Mouse (Mus musculus): Measurements from ENCODE around the gene Mgl2. TPM values are rescaled to one million over a fixed set of nuclear protein-coding genes. Genes with fewer than 3 reads are reported as not detected.

Gene Mgl2
- 1.5 and 1.9 TPM in 2 replicates for polyA plus RNA-seq (2012; rRNA removed)

GRCm38 (mm10) chr11:70129926-70130379 lies at the start of gene Mgl2:
TSS of gene Mgl2 (plus strand) at chr11:70130329.

GRCm38 (mm10) chr11:70091986-70092783 lies 37.9 kb upstream of the Mgl2 start, which contains the start of gene Asgr2:
TSS of gene Asgr2 (plus strand) at chr11:70092644.

GRCm38 (mm10) chr11:70155897-70156296 lies 25.8 kb downstream of the Mgl2 start, which contains the start of gene Clec10a:
TSS of gene Clec10a (plus strand) at chr11:70156197.

Other genes with a start within 250 kb of the Mgl2 start
- gene Kctd11, start 248.9 kb upstream of the Mgl2 start, polyA plus RNA-seq (2012; rRNA removed) = 0.76 and 0.89 TPM in 2 replicates
- 2.7 and 3.3 TPM in 2 replicates for gene Acap1, start 234.8 kb upstream of the Mgl2 start, polyA plus RNA-seq (2012; rRNA removed)
- 0.40 and 0.53 TPM in 2 replicates for gene 2810408A11Rik, start 229.3 kb upstream of the Mgl2 start, polyA plus RNA-seq (2012; rRNA removed)
- gene Neurl4, start 229.3 kb upstream of the Mgl2 start, polyA plus RNA-seq (2012; rRNA removed) = 16.6 and 20.3 TPM in 2 replicates
- 75.3 and 87.1 TPM in 2 replicates for gene Gps2, start 216.4 kb upstream of the Mgl2 start, polyA plus RNA-seq (2012; rRNA removed)
- 866 and 1,005 TPM in 2 replicates for gene Eif5a, start 208.4 kb upstream of the Mgl2 start, polyA plus RNA-seq (2012; rRNA removed)
- 0.15 and 0.21 TPM in 2 replicates for gene Ybx2, start 194.5 kb upstream of the Mgl2 start, polyA plus RNA-seq (2012; rRNA removed)
- 13.7 and 15.5 TPM in 2 replicates for gene Slc2a4, start 182.1 kb upstream of the Mgl2 start, polyA plus RNA-seq (2012; rRNA removed)
- 1.4 and 2.3 TPM in 2 replicates for gene Cldn7, start 165.6 kb upstream of the Mgl2 start, polyA plus RNA-seq (2012; rRNA removed)
- 30.6 and 33.9 TPM in 2 replicates for gene Ctdnep1, start 149.2 kb upstream of the Mgl2 start, polyA plus RNA-seq (2012; rRNA removed)
- 41.7 and 49.0 TPM in 2 replicates for gene Elp5, start 147.8 kb upstream of the Mgl2 start, polyA plus RNA-seq (2012; rRNA removed)
- 131 and 138 TPM in 2 replicates for gene Gabarap, start 139.2 kb upstream of the Mgl2 start, polyA plus RNA-seq (2012; rRNA removed)
- 16.3 and 17.2 TPM in 2 replicates for gene Phf23, start 134.6 kb upstream of the Mgl2 start, polyA plus RNA-seq (2012; rRNA removed)
- gene Dvl2, start 129.7 kb upstream of the Mgl2 start, polyA plus RNA-seq (2012; rRNA removed) = 3.2 and 4.6 TPM in 2 replicates
- gene Acadvl, start 114.9 kb upstream of the Mgl2 start, polyA plus RNA-seq (2012; rRNA removed) = 38.0 and 43.1 TPM in 2 replicates
- gene Dlg4, start 113.4 kb upstream of the Mgl2 start, polyA plus RNA-seq (2012; rRNA removed) = 2.0 TPM in 2 replicates
- 1.9 and 2.0 TPM in 2 replicates for gene Asgr1, start 76.2 kb upstream of the Mgl2 start, polyA plus RNA-seq (2012; rRNA removed)
- gene Asgr2, start 37.7 kb upstream of the Mgl2 start, polyA plus RNA-seq (2012; rRNA removed) = 9.6 and 12.5 TPM in 2 replicates
- 0.20 and 0.33 TPM in 2 replicates for gene Clec10a, start 25.9 kb downstream of the Mgl2 start, polyA plus RNA-seq (2012; rRNA removed)
- 0.60 and 0.68 TPM in 2 replicates for gene Slc16a11, start 82.4 kb downstream of the Mgl2 start, polyA plus RNA-seq (2012; rRNA removed)
- 2.8 and 3.8 TPM in 2 replicates for gene Slc16a13, start 90.7 kb downstream of the Mgl2 start, polyA plus RNA-seq (2012; rRNA removed)
- 1.5 TPM in 2 replicates for gene Bcl6b, start 99.5 kb downstream of the Mgl2 start, polyA plus RNA-seq (2012; rRNA removed)
- 58.8 and 61.0 TPM in 2 replicates for gene 0610010K14Rik, start 107.6 kb downstream of the Mgl2 start, polyA plus RNA-seq (2012; rRNA removed)
- gene Gm21988, start 109.5 kb downstream of the Mgl2 start, polyA plus RNA-seq (2012; rRNA removed) = 4.6 and 4.7 TPM in 2 replicates
- 26.1 and 36.4 TPM in 2 replicates for gene Rnasek, start 109.5 kb downstream of the Mgl2 start, polyA plus RNA-seq (2012; rRNA removed)
- gene Alox12, start 125.0 kb downstream of the Mgl2 start, polyA plus RNA-seq (2012; rRNA removed) = 10.1 and 11.5 TPM in 2 replicates
- gene Alox12e, start 192.3 kb downstream of the Mgl2 start, polyA plus RNA-seq (2012; rRNA removed) = 0.06 and 0.07 TPM in 2 replicates
- gene Alox15, start 221.7 kb downstream of the Mgl2 start, polyA plus RNA-seq (2012; rRNA removed) = 0.78 and 0.97 TPM in 2 replicates